Mouse (Mus musculus) c-Kit-positive CD71-positive TER-119-positive erythroid progenitor cells, embryonic 14.5 days (primary cell): ENCODE measurements around the gene Aldh16a1.
"Not testable (repeated sequence)": the region's sequence is repeated elsewhere in the genome, so short reads cannot be mapped to it uniquely, and the experiment has no call there.

Source experiments
- DNase-seq: peaks from one replicate; pipeline ENCODE4 v3.0.0-alpha.2; 2013; ENCODE audit warnings: low spot score

Gene Aldh16a1

GRCm38 (mm10) chr7:45117566-45117965 lies 36.8 kb downstream of the Aldh16a1 start:
- DNase-seq = no peak

- DNase-seq = peak; percentile 32
Observed at GRCm38 (mm10) chr7:45113476-45113875, 40.9 kb downstream of the Aldh16a1 start.

- no peak for DNase-seq
Observed at GRCm38 (mm10) chr7:45112529-45112928, 41.9 kb downstream of the Aldh16a1 start.

GRCm38 (mm10) chr7:45111940-45112339 lies 42.4 kb downstream of the Aldh16a1 start:
- DNase-seq = no peak

- DNase-seq = not testable (repeated sequence)
Observed at GRCm38 (mm10) chr7:45110089-45110488, 44.3 kb downstream of the Aldh16a1 start.

- no peak for DNase-seq
Observed at GRCm38 (mm10) chr7:45107052-45107645, 47.2 kb downstream of the Aldh16a1 start.

GRCm38 (mm10) chr7:45106441-45106840 lies 47.9 kb downstream of the Aldh16a1 start:
- no peak for DNase-seq

GRCm38 (mm10) chr7:45105491-45105890 lies 48.9 kb downstream of the Aldh16a1 start:
- DNase-seq = no peak

- DNase-seq = no peak
Observed at GRCm38 (mm10) chr7:45104941-45105340, 49.4 kb downstream of the Aldh16a1 start.

GRCm38 (mm10) chr7:45103652-45104180 lies 50.7 kb downstream of the Aldh16a1 start, which contains the start of gene Fcgrt:
Gene Fcgrt (minus strand): TSS chr7:45103851.
- no peak for DNase-seq

GRCm38 (mm10) chr7:45102940-45103585 lies 51.3 kb downstream of the Aldh16a1 start:
- DNase-seq = no peak

GRCm38 (mm10) chr7:45102441-45102840 lies 51.9 kb downstream of the Aldh16a1 start:
- no peak for DNase-seq

GRCm38 (mm10) chr7:45100046-45100445 lies 54.3 kb downstream of the Aldh16a1 start:
- no peak for DNase-seq

GRCm38 (mm10) chr7:45098541-45099240 lies 55.7 kb downstream of the Aldh16a1 start:
- DNase-seq = no peak

- no peak for DNase-seq
Observed at GRCm38 (mm10) chr7:45097479-45097878, 56.9 kb downstream of the Aldh16a1 start.

GRCm38 (mm10) chr7:45095965-45096364 lies 58.4 kb downstream of the Aldh16a1 start:
- not testable (repeated sequence) for DNase-seq

GRCm38 (mm10) chr7:45095367-45095766 lies 59.0 kb downstream of the Aldh16a1 start:
- no peak for DNase-seq

- no peak for DNase-seq
Observed at GRCm38 (mm10) chr7:45094121-45094520, 60.3 kb downstream of the Aldh16a1 start.

GRCm38 (mm10) chr7:45093516-45093905 lies 60.9 kb downstream of the Aldh16a1 start:
- no peak for DNase-seq

GRCm38 (mm10) chr7:45092828-45093515 lies 61.4 kb downstream of the Aldh16a1 start:
- DNase-seq = no peak

GRCm38 (mm10) chr7:45092048-45092447 lies 62.3 kb downstream of the Aldh16a1 start, which contains the start of gene Rcn3:
Gene Rcn3 (minus strand): TSS chr7:45092221.
- peak; percentile 52 for DNase-seq
